Mouse (Mus musculus) left cerebral cortex, adult 18-20 months (tissue): Measurements from ENCODE around the gene E2f6. TPM values are rescaled to one million over a fixed set of nuclear protein-coding genes. Genes with fewer than 3 reads are reported as not detected.
A peak's percentile ranks its signal among the peaks of the same experiment; 100 is the strongest.

ENCODE experiments used
- DNase-seq, 2 experiments: peaks; one replicate each; pipeline ENCODE4 v3.0.0; 2021 to 2022; ENCODE audit warnings: low spot score in 2 of 2, mixed read lengths in 1 of 2
- total RNA-seq, 2 experiments: library from RNA; stranded (reverse); gene quantifications; 2 replicates each; pipeline ENCODE4 v1.2.3; 2021

Gene E2f6
- total RNA-seq, 2 experiments from 2014 or later = 41.7 to 42.3 TPM

DNA sequence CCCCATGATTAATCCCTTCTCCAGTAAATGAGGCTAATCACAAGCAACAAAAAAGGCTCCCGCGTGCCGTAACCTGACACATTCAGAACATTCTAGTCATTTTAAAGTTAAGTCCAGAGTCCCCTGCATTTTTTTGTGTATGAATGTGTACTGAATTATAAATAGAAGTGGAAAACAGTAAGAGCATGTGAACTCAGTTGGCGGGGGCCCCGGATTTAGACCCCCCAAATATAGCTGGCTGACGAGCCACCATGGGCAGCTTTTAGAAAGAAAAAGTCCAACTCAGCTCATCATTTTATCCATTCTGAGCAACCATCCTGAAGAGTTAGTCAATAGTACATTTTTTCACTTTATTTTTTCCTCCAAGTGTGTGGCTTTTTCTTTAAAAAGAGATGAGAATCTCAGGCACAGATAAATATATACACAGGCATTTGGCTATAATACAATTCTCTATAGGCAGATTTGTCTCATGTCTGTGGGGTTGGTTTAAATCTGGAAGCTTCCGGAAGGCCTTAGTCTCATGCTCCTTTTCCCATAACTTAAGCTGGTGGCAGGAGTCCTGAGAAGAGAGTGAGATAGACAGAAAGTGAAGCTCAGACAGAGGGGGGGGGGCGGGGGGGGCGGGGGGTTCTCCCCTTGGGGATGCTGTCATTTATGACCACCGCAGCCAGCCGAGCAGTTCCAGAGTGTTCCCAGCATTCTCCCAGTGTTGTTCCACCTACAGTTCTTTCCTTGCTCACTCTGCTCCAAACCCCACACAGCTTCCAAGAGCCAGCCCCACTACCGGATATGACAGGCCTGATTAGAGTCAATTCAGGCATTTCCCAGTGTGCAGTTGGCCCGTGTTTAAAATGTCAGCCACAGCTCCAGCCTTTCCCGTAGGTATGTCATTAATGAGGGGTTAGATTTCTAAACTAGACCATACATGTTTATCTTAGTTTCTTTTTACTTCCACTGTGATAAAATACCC, 34.1 kb downstream of the E2f6 start:
- peak; percentile 38 to 39 for DNase-seq

DNA sequence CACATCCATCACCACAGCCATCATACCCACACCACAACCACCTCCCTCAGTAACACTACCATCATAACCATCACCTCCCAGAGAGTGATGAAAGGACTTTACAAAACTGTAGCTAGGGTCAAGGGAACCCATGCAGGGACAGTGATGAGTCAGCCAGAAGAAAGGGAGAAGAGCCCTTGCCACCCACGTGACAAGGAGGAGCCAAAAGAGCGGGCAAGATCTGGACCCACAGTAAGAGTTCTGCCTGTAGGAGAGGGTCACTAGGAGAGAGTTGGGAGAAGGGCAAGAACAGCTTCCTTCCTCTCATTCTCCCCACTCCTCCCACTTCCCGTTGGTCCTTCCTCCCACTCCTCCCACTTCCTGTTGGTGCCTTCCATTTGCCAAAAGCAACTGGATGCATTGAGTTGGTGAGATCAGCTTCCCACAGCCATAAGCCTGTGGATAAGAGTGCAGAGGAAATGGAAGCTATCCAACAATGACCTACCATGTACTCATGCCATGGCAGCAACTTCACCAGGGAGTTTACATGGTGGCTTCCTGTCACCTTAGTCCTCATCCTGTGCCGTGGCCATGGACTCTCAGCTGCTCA, 36.5 kb downstream of the E2f6 start:
- no peak for DNase-seq

DNA sequence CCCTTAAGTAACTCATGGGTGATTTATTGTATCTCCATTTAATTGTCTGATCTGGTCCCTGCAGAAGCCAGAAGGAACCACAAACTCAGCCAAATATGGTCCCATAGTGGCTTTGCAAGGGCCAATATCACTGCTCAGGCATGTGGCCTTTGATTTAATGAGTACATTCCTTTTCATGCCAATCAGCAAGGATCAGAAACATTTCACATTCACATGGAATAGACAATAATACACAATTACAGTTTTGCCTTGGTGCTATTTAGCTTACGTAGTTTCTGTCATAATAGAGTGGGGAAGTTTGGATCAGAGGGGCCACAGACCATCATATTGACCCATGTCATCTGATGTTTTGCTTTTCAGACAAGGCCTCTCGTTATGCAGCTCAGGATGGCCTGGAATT, 37.7 kb downstream of the E2f6 start:
- DNase-seq = no peak

DNA sequence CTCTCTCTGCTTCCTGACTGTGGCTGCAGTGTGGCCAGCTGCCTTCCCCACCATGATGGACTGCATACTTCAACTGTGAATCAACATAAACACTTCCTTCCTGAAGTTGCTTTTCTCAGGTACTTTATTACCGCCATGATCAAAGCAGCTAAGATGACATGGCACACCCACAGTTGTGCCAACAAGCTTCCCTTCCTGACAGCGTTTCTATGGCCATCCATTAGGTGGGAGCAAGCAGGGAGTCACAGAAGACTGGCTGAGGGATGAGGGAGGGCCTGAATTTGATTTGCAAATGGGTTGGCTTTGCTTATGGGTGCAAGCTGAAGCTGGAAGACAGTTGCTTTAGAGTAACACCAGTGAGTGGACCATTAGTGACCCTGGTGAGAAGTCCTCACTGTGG, 39.1 kb downstream of the E2f6 start:
- DNase-seq = no peak

DNA sequence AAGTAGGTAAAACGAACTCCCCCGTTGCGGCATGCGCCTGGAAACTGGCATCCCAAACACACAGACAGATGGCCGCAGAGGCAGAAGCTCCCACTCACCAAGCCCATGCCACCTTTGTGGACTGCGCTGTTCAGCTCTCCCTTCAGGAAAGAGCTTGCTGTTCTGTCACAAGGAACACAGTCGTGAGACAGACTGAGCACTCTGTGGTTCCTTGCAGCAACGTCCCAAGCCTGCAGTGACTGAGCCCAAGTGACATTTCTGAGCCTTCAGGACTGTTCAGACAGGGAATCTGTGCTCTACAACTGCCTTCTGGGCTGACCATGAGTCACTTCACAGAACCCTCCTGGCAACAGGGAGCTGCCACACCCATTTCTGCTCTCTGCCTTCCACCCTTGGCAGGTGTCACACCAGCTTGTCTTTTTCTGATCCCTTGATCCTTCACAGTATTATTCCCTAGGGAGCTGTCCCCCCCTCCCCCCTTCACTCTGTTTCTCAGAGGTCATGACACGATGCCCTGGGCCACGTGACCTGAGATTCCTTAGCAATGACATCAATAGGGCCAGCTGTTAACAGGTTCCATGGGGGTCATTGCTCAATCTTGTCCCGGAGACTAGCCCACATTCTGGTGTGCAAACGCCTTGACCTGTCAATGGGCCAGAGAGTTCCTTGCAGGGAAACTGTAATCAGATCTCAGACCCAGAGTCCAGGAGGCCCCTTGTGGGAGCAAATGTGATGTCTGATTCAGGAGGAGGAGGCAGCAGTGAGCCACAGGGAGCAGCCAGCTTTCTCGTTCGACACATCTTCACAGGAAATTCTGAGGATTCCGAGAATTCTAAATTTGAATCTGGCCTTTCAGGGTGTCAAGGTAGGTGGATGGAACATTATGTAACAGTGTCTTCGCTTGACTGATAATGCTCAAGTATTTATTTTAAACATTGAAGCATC, 39.9 kb downstream of the E2f6 start:
- DNase-seq = peak; percentile 67 to 81

- peak; percentile 39 to 62 for DNase-seq
These were observed 42.8 kb downstream of the E2f6 start for GRCm38 (mm10) chr12:16853431-16854165.

GRCm38 (mm10) chr12:16855632-16856305, 45.0 kb downstream of the E2f6 start:
- DNase-seq = peak; percentile 64 to 78

GRCm38 (mm10) chr12:16856306-16856679, 45.5 kb downstream of the E2f6 start:
- no peak for DNase-seq

DNA sequence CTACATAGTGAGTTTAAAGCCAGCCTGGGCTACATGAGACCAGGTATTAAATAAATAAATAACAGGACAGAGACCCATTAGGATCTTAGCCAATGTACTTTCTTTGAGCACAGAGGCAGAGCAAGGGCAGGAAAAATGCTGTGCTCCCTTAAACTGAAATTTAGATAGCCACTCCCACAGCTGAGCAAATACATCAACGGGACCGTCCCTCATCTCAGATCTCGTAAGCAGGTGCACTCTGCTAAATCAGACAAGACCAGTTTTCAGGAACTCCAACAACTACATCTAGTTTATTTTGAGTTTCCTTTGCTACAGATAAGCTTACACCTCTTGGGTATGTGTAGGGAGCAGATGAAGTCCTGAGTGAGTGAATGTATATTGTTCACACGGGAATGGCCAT, 47.3 kb downstream of the E2f6 start:
- no peak for DNase-seq

- no peak for DNase-seq
These were observed 49.0 kb downstream of the E2f6 start for GRCm38 (mm10) chr12:16859781-16860180.

DNA sequence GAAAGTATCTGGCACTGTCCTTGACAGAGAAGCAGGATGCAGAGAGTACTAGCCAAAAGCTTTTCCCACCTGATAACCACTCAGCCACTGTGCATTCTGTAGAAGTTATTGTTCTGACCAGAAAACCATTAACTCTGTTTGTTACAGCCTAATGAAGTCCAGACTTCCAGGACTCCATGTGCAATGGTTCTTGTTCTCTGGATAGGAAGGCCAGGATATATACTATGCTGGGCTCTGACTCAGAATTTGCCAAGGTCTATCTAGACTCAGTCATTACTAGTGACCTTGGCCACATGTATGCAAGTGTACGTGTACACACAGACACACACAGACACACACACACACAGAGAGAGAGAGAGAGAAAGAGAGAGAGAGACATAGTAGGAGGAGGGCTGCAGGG, 49.8 kb downstream of the E2f6 start:
- no peak for DNase-seq

GRCm38 (mm10) chr12:16860961-16861360, 50.2 kb downstream of the E2f6 start:
- DNase-seq = no peak

DNA sequence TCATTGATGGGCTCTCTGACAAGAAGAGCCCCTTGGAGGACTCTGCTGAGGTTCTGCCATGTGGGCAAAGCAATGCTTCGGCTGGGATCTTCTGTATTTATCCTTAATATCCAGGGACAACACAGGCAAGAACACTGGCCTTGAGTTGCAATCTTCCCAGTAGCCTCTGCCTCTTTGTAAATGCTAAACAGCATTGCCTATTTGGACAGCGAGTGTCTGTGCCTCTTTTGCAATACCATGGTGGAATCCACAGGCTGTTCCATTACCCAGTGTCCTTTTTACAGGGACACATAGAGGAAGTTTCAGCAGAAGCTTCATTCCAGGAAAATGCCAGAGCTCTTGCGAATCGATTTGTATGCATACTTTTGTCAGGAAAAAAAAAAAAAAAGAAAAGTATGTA, 53.7 kb downstream of the E2f6 start:
- no peak for DNase-seq

DNA sequence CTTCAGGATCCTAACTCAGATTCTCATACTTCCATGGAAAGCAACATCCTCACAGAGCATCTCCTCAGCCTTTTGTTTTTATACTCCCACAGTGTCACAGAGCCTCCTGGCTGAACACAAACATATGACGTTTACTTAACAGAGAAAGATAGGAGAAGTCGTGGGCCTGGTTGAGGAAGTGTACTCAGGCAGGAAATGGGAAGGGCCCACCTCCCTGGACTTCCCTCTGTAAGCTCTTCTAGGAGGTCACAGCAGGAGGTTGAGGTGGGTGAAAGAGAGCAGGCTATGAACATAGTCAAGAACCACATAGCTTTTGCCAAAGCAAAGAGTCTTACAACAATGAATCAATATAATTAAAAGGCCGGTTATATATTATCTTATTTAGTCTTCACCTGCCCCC, 55.1 kb downstream of the E2f6 start:
- no peak for DNase-seq

GRCm38 (mm10) chr12:16866460-16866859, 55.7 kb downstream of the E2f6 start:
- no peak for DNase-seq

DNA sequence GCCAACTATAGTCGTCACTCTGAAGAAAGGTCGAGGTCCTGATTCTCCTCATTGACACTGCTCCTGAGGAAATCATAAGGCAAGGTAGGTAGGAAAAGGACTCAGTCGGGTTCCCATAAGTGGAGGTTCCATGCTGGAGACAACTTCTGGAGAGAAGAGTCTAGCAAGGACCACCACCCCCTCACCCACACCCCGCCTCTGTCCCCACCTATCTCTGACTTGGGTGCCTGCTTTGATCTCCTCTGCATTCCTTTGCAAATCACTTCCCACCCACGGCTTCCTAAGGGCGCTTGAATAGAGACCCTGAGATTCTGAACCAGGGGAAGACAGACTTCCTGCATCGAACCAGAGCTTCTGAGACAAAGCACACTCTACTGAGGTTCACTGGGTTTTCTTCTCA, 56.5 kb downstream of the E2f6 start:
- no peak for DNase-seq

DNA sequence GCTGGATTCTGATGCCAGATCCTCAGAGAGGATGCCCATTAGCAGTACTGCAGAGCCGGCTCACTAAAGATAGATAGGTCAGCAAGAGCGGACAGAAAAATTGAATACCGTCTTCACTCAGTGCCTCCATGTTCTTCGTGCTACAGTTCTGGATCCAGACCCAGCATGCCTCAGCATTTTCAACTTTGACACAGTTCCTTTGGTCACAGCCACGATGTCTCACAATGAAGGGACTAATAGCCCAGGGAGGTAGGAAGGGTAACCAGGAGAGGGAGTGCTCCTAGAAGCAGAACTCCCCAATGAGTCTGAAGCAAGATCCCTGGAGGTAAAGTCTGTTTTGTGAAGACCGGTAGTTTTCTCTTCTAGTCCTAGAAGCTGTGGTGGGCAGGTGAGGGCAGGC, 57.9 kb downstream of the E2f6 start:
- no peak for DNase-seq

- no peak for DNase-seq
These were observed 58.5 kb downstream of the E2f6 start for GRCm38 (mm10) chr12:16869091-16869778.

DNA sequence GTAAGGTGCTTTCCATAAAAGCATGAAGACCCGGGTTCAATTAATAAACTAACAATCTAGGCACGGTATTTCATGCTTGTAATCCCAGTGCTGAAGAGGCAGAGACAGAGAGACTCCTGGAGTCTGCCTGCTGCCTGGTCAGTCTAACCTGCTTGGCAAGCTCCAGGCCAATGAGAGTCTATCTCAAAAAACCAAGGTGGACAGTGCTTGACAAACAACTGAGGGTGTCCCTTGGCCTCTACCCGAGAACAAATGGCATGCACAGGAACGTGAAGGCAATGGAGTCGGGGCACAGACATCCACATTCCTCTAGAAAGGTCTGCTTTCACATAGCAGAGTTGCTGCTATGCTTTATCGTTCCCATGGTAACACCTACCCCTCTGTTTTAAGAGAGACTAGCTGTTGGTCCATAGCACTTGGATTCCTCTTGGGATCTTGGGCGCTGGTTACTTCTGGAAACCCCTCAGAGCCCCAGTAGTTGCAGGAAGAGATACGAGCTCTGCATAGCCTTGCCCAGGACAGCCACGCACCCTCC, 59.2 kb downstream of the E2f6 start:
- DNase-seq = no peak
